ENCODE assay signal across 35 mouse cellular contexts in the genomic region with DNA sequence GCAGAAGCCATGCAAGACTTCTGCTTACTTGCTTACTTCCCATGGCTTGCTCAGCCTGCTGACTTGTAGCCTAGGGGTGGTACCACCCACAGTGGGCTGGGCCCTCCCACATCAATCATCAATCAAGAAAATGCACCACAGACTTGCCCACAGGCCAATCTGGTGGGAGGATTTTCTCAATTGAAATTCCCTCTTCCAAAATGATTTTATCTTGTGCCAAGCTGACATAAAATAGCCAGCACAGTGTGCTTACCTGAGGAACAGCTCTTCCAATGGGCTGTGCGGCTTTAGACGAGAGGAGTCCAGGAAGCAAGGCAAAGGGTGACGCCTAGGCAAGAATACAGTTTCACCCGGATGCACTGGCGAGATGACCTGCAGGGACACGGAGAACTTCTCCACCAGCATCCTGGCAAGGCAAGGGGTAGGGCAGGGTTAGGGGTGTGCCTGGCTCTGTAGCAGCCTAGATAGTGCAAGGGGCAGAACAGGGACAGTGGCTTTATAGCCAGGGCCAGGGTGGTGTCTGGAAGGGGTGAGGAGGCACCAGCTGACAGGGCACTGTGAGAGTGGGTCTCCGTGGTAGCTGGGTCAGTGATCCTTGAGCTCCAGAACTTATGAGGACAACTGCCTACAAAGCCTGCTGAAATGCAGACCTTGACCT. TPM values are rescaled to one million over a fixed set of nuclear protein-coding genes. Genes with fewer than 3 reads are reported as not detected.
A peak's percentile ranks its signal among the peaks of the same experiment; 100 is the strongest.
DNase-seq lines count a peak whose midpoint lies in the region; ATAC-seq and TF ChIP-seq lines count a peak whose summit lies in the region.
"Had no signal": no experiment of that assay in that cellular context is flagged by ENCODE, and none has a peak within 500 bp of the region (broad histone marks: within the 10 kb centered on the region; RNA-seq: fewer than 3 reads in every experiment).

No protein-coding gene starts in this region.

- DNase-seq in limb, embryonic 10.5 days (ENCODE audit: low spot score), result no peak
- DNase-seq in testis, postnatal 14 days (ENCODE audit: low spot score), result no peak
- no peak for DNase-seq in liver, postnatal 0 days
- DNase-seq in retina, postnatal 1 day, result no peak
- DNase-seq in left cerebral cortex, postnatal 25 days (ENCODE audit: low spot score in 2 of 2), result no peak
- DNase-seq: adrenal gland, postnatal 36 days; cerebellum, adult 18-20 months; cerebellum, postnatal 10 days; gastrocnemius, postnatal 25 days; heart, adult 18-20 months; heart, postnatal 14 days; kidney, adult 8-10 months; kidney, postnatal 10 days; layer of hippocampus, postnatal 36 days; lung, adult 2 months; lung, postnatal 10 days; right cerebral cortex, postnatal 4 days; thymus, postnatal 4 days had no signal

- TF ChIP-seq POLR2A in testis, adult 2 months (IDR thresholded peaks at IDR 0.05; ENCODE audit: control insufficient read depth, low read depth, low read length), result no peak

- no peak overlapping the region for H3K4me3 ChIP-seq in limb, embryonic 15.5 days
- H3K4me3 ChIP-seq in limb, embryonic 10.5 days, result no peak overlapping the region
- no peak overlapping the region for H3K4me3 ChIP-seq in testis, adult 2 months (ENCODE audit: control insufficient read depth, low read depth, low read length)
- H3K4me3 ChIP-seq in liver, postnatal 0 days (ENCODE audit: low read depth, low read length), result no peak overlapping the region
- H3K4me3 ChIP-seq: embryonic facial prominence, embryonic 15.5 days; forebrain, embryonic 10.5 days; forebrain, embryonic 15.5 days; heart, embryonic 13.5 days; hindbrain, embryonic 10.5 days; hindbrain, embryonic 15.5 days; limb, embryonic 13.5 days; midbrain, embryonic 12.5 days; myocyte; neural tube, embryonic 12.5 days had no signal

- no peak overlapping the region for H3K27ac ChIP-seq in limb, embryonic 15.5 days
- no peak overlapping the region for H3K27ac ChIP-seq in limb, embryonic 10.5 days
- H3K27ac ChIP-seq in testis, adult 2 months (ENCODE audit: control insufficient read depth, insufficient read depth, low read depth, low read length), result no peak overlapping the region
- H3K27ac ChIP-seq in liver, postnatal 0 days (ENCODE audit: low read depth), result no peak overlapping the region
- H3K27ac ChIP-seq: embryonic facial prominence, embryonic 15.5 days; forebrain, embryonic 10.5 days; forebrain, embryonic 15.5 days; heart, embryonic 13.5 days; hindbrain, embryonic 10.5 days; hindbrain, embryonic 15.5 days; limb, embryonic 13.5 days; macrophage; midbrain, embryonic 12.5 days; neural tube, embryonic 12.5 days; stomach, postnatal 0 days had no signal

- H3K4me2 ChIP-seq in limb, embryonic 15.5 days, result no peak overlapping the region
- no peak overlapping the region for H3K4me2 ChIP-seq in liver, postnatal 0 days (ENCODE audit: low read depth, low read length)
- H3K4me2 ChIP-seq: embryonic facial prominence, embryonic 15.5 days; forebrain, embryonic 15.5 days; heart, embryonic 13.5 days; hindbrain, embryonic 15.5 days; limb, embryonic 13.5 days; midbrain, embryonic 12.5 days; neural tube, embryonic 12.5 days had no signal

- no peaks in the 10 kb centered on the region for H3K4me1 ChIP-seq in limb, embryonic 15.5 days
- peaks cover 16% of the 10 kb centered on the region for H3K4me1 ChIP-seq in limb, embryonic 10.5 days
- no peaks in the 10 kb centered on the region for H3K4me1 ChIP-seq in testis, adult 2 months (ENCODE audit: control insufficient read depth, insufficient read depth, low read length)
- no peaks in the 10 kb centered on the region for H3K4me1 ChIP-seq in liver, postnatal 0 days (ENCODE audit: insufficient read depth)
- H3K4me1 ChIP-seq: limb, embryonic 13.5 days; midbrain, embryonic 12.5 days; neural tube, embryonic 12.5 days had no signal

- peak; percentile 65; the same call in 1 of the 2 replicates for ATAC-seq in limb, embryonic 15.5 days (ENCODE audit: insufficient number of reproducible peaks, low FRiP score, low TSS enrichment, low read depth)
- peak; percentile 31; the same call in 1 of the 2 replicates for ATAC-seq in liver, postnatal 0 days
- ATAC-seq: CD4-positive, CD25-positive, alpha-beta regulatory T cell, adult 4 months; forebrain, embryonic 15.5 days; inflammation-experienced regulatory T-cells, adult 6 months had no signal

- TF ChIP-seq EP300 in liver, postnatal 0 days (IDR thresholded peaks at IDR 0.05; ENCODE audit: low read depth), result no peak

- no peaks in the 10 kb centered on the region for H3K9me3 ChIP-seq in limb, embryonic 15.5 days
- H3K9me3 ChIP-seq in limb, embryonic 10.5 days (replicated peaks), result no peaks in the 10 kb centered on the region
- H3K9me3 ChIP-seq in liver, postnatal 0 days (ENCODE audit: low read length), result no peaks in the 10 kb centered on the region
- H3K9me3 ChIP-seq: embryonic facial prominence, embryonic 15.5 days; forebrain, embryonic 10.5 days; forebrain, embryonic 15.5 days; heart, embryonic 13.5 days; hindbrain, embryonic 10.5 days; hindbrain, embryonic 15.5 days; limb, embryonic 13.5 days; midbrain, embryonic 12.5 days; neural tube, embryonic 12.5 days had no signal

- no peaks in the 10 kb centered on the region for H3K27me3 ChIP-seq in limb, embryonic 15.5 days
- H3K27me3 ChIP-seq in limb, embryonic 10.5 days (ENCODE audit: low read depth, poor library complexity, severe bottlenecking), result no peaks in the 10 kb centered on the region
- no peaks in the 10 kb centered on the region for H3K27me3 ChIP-seq in testis, adult 2 months (ENCODE audit: control insufficient read depth, insufficient read depth, low read length)
- H3K27me3 ChIP-seq in liver, postnatal 0 days (ENCODE audit: insufficient read depth, low read length), result no peaks in the 10 kb centered on the region
- H3K27me3 ChIP-seq: embryonic facial prominence, embryonic 15.5 days; forebrain, embryonic 15.5 days; heart, embryonic 13.5 days; hindbrain, embryonic 15.5 days; limb, embryonic 13.5 days; midbrain, embryonic 12.5 days; neural tube, embryonic 12.5 days had no signal

- H3K9ac ChIP-seq in limb, embryonic 15.5 days, result no peak overlapping the region
- no peak overlapping the region for H3K9ac ChIP-seq in liver, postnatal 0 days (replicated peaks)
- H3K9ac ChIP-seq: embryonic facial prominence, embryonic 15.5 days; forebrain, embryonic 15.5 days; heart, embryonic 13.5 days; hindbrain, embryonic 15.5 days; limb, embryonic 13.5 days; midbrain, embryonic 12.5 days; neural tube, embryonic 12.5 days had no signal

- no peaks in the 10 kb centered on the region for H3K36me3 ChIP-seq in limb, embryonic 15.5 days
- H3K36me3 ChIP-seq in limb, embryonic 10.5 days, result no peaks in the 10 kb centered on the region
- no peaks in the 10 kb centered on the region; the same call in 1 of the 2 replicates for H3K36me3 ChIP-seq in testis, adult 2 months (ENCODE audit: control insufficient read depth, insufficient read depth, low read length)
- H3K36me3 ChIP-seq in liver, postnatal 0 days (replicated peaks; ENCODE audit: insufficient read depth, low read length), result no peaks in the 10 kb centered on the region
- H3K36me3 ChIP-seq: embryonic facial prominence, embryonic 15.5 days; forebrain, embryonic 10.5 days; forebrain, embryonic 15.5 days; heart, embryonic 13.5 days; hindbrain, embryonic 10.5 days; hindbrain, embryonic 15.5 days; limb, embryonic 13.5 days; midbrain, embryonic 12.5 days; neural tube, embryonic 12.5 days had no signal

- 80% methylated on average over 7 of the region's 7 CpGs for WGBS in limb, embryonic 15.5 days
- 89% methylated on average over 7 of the region's 7 CpGs for WGBS in limb, embryonic 10.5 days
- 66% methylated on average over 7 of the region's 7 CpGs for WGBS in liver, postnatal 0 days (ENCODE audit: insufficient replicate concordance)

- intact Hi-C loops in left cerebral cortex, postnatal 25 days (cut with DNase I), result no loop called here

- TF ChIP-seq CTCF in testis, adult 2 months (IDR thresholded peaks at IDR 0.05; ENCODE audit: control insufficient read depth, insufficient read depth, insufficient replicate concordance, low read depth, low read length), result 0 out of 2 replicates have a peak, but pooled peaks have one; percentile 0
- TF ChIP-seq CTCF in liver, postnatal 0 days (IDR thresholded peaks at IDR 0.05; ENCODE audit: low read depth), result no peak

RNA-seq across cellular contexts. Expression of a gene that starts 38.9 kb away (rescaled TPM):
- polyA plus RNA-seq in limb, embryonic 15.5 days (2015; fragmentation: Nextera tagmentation; extraction: Ambion mirVana), result 1.2 TPM in 2 replicates
- polyA plus RNA-seq in limb, embryonic 10.5 days (2016; fragmentation: Nextera tagmentation; extraction: Ambion mirVana), result 1.3 and 1.6 TPM in 2 replicates
- polyA plus RNA-seq in testis, adult 2 months (2012; rRNA removed), result 409 and 410 TPM in 2 replicates
- polyA plus RNA-seq in liver, postnatal 0 days (2015; fragmentation: Nextera tagmentation; extraction: Ambion mirVana), result 0.16 and 0.37 TPM in 2 replicates
- total RNA-seq in left cerebral cortex, postnatal 25 days (2021), result not detected
- total RNA-seq: layer of hippocampus, postnatal 36 days; midbrain, postnatal 0 days had no signal
- polyA plus RNA-seq: CD4-positive, CD25-positive, alpha-beta regulatory T cell, adult 4 months; forebrain, embryonic 15.5 days; hindbrain, embryonic 15.5 days; macrophage; midbrain, embryonic 12.5 days had no signal

RNA-seq across cellular contexts. Expression of a gene that starts 47.2 kb away (rescaled TPM):
- 500 and 517 TPM in 2 replicates for polyA plus RNA-seq in limb, embryonic 15.5 days (2015; fragmentation: Nextera tagmentation; extraction: Ambion mirVana)
- 535 and 559 TPM in 2 replicates for polyA plus RNA-seq in limb, embryonic 10.5 days (2016; fragmentation: Nextera tagmentation; extraction: Ambion mirVana)
- polyA plus RNA-seq in testis, adult 2 months (2012; rRNA removed), result 313 and 378 TPM in 2 replicates
- 620 and 664 TPM in 2 replicates for polyA plus RNA-seq in liver, postnatal 0 days (2015; fragmentation: Nextera tagmentation; extraction: Ambion mirVana)
- 100 to 1,000 TPM; 591 to 598 TPM for total RNA-seq in left cerebral cortex, postnatal 25 days (2021)

Comparison
In these comparisons a context has a peak if more than half of its experiments do, and no peak if none do; other contexts are left out.
1. RNA of a gene that starts 38.9 kb away (polyA plus RNA-seq): 409 to 410 TPM in testis, adult 2 months; 1.3 to 1.6 TPM in limb, embryonic 10.5 days, 1.2 TPM in limb, embryonic 15.5 days and 0.16 to 0.37 TPM in liver, postnatal 0 days; every median in the first group is over 100 times any median in the second.